Mouse (Mus musculus) gastrocnemius, postnatal 10 days (tissue): ENCODE results near the gene Cisd3. TPM values are rescaled to one million over a fixed set of nuclear protein-coding genes. Genes with fewer than 3 reads are reported as not detected.
"Not testable (repeated sequence)": the region's sequence is repeated elsewhere in the genome, so short reads cannot be mapped to it uniquely, and the experiment has no call there.

Experiments
- DNase-seq: peaks from one replicate; pipeline ENCODE4 v3.0.0; 2021; ENCODE audit warnings: mixed read lengths
- total RNA-seq, 2 experiments: library from RNA; stranded (reverse); gene quantifications; 2 replicates each; pipeline ENCODE4 v1.2.3; 2021

The Cisd3 gene
- total RNA-seq, 2 experiments from 2014 or later: 84.5 to 99.4 TPM

DNA sequence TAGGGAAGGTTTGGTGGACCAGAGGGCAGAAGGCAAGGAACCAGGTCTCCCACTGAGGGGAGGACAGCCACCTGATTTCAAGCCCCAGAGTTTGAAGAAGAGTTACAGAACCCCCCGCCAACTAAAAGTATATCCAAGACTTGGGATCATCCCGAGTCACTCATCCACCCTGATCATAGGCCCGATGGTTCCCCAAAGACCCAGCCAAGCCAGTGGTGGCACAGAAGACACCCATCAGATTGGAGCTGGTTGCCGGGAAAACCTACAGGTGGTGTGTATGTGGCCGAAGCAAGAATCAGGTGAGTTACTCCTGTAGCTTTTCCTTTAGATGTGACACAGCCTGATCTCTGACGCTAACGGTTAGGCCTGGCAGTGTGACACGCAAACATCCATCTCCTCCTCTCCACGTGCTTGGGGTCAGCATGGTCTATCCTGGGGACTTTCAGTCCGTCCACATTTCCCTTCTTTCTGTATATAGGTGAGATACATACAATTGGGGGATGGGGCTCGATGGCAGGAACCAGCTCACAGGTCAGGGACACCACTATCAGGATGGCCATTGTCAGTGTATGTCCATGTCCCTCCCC is 789 bp downstream of the Cisd3 start:
- DNase-seq: no peak

DNA sequence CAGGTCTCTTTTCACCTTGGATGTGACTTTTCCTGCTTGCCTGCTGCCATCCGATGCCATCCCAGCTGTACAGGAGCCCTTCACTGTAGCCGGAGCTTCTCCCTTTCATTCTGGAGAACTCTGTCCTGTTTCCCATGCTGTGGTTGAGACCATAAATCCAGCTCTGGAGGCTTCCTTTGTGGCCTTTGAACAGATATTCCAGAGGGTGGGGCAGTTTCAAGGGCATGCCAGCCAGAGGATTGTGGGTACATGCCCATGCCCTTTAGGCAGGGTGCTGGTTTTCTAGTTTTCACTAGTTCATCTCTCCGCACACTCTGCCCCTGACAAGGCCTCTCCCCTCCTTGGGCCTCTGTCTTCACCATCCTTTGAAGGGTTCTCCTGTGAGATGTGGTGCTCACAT is 1.4 kb downstream of the Cisd3 start:
- DNase-seq: no peak

DNA sequence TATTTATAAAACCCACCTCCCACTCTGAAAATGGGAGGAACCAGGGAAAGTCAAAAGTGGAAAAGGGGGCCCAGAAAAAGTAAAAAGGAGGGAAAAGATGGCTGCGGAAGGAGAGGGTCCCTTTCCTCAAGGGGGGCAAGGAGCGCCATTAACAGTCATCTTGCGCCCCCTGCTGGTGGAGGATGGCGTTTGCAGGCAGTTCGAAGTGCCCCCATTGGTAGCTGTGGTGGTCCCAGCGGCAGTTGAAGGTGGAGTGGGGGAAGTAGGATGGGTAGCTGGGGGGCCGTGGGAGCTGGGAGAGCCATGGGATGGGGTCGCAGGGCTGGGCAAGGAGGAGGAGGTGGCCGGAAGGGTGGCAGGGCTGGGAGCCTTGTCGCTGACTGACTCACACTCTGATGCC is 4.2 kb downstream of the Cisd3 start:
- DNase-seq: peak; percentile 72

DNA sequence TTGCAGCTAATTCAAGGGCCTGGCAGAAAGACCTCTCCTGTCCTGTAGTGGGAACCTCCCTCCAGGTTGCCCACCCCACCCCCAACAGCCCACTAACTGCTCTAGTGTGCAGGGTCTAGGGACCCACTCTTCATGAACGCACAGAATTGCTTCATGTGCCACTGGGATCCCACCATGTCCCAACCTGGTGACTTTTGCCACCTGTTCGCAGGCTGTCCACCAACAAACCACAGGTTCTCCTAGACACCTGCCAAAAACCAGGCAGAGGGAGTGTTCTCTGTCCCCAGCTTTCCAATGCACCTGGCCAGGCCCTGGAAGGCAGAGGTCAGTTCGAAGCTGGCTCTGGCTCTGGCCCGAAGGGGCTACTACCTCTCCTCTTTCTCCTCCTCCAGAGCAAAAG is 8.8 kb downstream of the Cisd3 start:
- no peak for DNase-seq

DNA sequence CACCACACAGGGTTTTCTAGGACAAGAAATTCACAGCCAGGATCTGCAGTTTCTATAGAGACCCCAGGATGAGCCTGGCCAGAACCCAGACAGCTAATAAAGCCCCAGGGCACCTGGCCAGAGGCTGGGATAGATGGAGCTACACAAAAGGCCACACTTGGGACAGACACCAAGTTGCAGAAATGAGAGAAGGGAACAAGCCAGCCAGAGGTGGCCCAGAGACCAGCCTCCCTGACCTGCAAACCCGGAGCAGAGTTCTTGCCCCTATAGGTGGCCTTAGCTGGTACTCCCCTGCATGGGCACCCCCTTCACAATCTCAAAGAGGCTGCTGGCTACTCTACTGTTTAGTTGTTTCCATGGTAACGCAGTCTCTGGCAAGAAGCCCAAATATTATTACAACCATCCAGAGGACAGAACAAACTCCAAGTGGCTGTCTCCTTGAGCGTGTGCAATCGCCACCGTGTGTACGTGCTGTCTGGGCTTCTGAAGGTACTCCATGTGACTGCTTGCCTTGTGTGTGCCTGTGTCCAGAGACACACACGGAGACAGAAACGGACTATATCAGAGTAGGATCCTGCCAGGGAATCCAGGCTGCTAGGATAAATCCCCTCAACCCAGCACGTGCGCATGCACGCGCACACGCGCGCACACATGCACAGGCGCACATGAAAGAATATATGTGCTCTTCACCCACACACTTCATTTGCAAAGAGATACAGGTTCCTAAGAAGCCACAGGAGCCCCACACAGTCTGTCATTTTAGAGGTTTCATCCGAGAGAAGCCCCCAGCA is 9.5 kb downstream of the Cisd3 start:
- no peak for DNase-seq

DNA sequence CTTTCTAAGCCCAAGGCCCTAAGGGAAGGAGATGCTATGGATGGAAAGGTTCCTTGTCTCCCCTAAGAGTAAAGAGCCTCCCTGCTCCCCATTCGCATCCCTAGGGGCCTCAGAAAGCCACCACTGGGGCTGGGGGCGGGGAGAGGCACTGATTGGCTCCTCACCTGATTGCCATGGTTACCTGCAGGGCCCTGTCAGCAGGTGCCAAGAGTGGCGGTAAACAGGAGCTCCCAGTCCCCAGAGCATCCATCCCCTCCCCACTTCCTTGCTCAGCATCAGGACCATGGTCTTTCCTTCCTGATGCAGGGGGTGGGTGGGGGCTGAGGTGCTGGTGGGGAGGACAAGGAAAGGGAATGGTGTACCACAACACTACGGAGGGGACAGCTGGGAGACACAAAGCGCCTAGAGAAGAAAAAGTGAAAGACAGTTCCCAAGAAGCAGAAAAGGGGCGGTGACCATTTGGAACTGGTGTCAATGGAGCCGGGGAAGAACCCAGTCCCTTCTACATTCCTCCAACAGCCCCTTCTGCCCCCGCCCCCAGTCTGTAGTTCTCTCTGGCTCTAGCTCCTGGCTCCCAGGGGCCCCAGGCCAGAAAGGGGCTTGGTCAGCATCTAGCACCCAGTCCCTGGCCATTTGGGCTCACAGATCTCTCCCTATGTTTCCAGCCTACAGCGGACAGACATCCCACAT is 10.2 kb downstream of the Cisd3 start:
- no peak for DNase-seq

DNA sequence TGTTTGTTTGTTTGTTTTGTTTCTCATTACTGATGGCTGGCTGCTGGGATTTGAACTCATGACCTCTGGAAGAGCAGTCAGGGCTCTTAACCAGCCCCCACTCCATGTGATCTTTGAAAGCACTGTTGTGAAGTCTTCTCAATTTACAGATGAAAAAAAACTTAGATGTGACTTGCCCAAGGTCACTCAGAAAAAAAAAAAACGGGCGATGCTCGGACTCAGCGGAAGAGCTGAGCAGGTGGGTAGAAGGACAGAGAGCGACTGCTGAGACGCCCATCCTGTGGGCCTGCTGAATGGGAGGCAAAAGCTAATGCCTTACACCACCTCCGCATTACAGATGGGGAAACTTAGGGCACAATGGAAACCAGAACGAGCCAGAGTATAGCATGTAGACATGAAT is 11.0 kb downstream of the Cisd3 start:
- no peak for DNase-seq

DNA sequence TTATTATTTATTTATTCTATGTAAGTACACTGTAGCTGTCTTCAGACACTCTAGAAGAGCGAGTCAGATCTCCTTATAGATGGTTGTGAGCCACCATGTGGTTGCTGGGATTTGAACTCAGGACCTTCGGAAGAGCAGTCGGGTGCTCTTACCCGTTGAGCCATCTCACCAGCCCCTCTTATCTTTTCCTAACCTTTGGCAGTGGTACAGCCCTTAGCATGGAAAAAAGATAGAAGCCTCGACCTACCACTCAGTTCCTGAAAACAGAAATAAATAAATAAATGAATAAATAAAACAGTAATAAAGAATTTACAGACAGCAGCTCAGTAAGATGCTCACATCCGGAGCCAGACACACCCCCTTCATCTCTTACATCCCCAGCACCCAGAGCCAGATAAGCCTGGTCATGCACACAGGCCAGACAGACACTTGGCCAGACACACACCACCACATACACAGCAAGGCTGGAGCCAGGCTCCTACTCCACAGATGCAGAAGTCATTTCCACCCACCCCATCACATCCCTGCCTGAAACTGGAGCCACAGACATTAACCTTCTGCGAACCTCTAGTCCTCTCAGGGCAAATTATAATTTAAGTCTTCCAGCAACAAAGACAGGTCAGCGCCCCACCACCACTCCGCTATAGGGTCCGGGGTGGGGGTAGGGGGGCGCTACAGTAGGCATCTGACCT is 11.7 kb downstream of the Cisd3 start:
- DNase-seq: no peak

DNA sequence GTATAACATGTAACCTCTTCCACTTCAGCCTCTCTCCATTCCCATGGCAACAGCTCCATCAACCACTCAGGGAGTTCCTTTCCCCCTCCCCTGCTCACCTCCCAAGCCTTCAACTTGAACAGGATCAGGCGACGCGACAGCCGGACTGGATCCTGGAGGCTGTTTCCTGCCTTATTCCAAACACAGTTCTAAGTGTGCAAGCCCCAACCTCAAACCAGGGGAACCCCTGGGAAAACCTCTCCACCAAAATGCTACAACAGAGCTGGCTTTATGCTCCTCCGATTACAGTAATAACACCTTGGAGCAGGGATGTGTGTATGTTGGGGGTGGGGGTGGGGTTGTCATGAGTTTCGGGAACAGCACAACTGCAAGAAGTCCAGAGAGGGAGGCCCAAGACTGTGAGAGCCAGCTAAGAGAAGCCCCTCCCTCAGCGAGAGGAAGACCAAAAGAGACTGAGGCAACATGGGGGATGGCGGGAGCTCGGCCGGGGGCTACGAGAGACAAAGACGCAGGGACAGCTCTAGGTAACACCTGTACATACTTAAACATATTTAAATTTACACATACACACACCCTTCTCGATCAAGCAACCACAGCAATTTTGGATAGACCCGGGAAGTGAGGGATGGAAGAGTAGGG is 12.4 kb downstream of the Cisd3 start:
- DNase-seq: no peak

DNA sequence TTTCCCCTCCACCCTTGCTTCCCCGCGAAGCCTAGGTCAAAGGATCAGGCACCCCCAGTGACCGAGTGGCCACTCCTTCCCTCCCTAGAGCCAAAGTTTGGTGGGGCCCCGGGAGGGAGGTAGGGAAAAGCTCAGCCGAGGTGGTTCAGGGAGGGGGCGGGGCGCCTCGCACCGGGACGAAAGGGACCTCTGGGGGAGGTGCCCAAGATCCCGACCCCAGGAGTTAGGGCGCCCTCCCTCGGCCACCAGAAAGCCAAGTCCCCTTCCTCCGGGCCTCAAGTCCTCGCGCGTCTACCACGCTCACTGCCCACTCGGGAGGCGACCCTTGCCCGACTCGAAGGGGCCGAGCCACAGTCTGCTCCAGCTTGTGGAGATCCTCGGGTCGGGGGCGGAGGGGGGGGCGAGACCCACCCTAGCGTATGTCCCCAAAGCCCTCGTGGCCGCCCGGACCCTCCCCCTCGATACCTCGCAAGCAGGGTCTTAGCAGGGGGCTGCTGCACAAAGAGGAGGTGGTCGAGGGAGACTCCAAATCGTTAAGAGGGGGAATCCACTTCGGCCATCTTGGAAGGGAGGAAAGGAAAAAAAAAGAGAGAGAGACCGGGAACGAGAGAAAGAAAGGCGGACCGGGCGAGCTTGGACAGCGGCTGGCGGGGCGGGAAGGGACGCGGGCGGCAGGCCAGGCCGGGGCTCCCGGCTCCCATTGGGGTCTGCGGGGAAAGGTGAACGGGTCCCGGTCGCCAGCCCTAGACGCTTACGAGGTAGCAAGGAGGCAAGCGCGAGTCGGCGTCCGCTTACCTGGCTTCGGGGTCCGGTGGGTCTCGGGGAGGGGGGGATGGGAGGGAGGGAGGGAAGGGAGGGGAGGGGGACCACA is 13.3 kb downstream of the Cisd3 start:
- peak; percentile 83 for DNase-seq

DNA sequence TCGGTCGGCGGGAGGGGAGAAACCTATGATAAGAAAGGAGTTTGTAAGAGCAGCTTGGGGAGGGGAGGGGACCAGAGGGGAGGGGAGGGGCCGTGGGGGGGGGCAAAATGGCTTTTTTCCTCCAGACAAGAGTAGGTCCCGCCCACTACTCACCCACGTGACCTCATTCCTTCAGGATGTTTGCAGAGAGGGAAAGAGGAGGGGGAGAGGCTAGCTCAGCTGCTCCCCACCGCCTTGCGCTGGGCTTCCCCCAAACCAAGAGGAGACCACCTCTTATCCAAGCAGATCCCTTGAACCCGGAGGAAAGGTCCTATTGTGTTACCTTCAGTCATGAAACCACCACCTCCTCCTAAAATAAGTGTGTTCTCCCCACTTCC is 14.0 kb downstream of the Cisd3 start:
- DNase-seq: peak; percentile 80

DNA sequence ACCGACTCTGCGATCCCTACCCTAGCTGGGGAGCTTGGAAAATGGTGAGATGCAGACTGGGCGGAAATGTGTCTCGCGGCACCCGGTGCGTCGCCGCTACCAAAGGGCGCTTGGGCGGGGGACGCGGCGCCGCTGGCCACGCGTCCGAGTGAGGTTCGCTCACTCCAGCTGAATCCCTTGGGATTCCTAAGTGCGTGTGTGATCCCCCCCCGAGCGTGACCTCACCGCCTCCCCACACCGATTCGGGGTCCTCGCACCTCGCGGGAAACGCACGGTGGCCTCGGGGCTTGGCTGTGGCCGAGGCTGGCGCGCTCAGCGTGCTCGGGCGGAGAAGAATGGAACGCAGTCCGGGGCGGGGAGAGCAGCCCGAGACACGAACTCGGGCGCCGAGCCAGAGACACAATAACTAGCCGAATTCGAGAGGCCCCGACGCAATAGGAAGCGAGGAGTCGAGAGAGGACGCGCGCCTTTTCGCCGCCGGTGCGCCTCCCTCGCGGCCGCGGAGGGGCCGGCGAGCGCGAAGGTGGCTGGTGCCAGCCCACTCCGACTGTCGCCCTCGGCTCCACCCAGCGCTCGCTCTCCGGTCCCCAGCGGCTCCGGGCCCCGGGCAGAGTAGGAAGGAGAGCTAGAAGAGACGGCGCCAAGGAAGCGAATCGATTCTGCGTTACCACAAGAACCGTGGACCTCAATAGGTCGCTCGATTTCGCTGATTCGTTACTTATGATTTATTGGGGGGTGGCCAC is 14.5 kb downstream of the Cisd3 start, which contains the start of gene Pcgf2:
Gene Pcgf2 (minus strand): TSS at position 495 of the 743 bp plus-strand sequence.
- peak; percentile 88 for DNase-seq

DNA sequence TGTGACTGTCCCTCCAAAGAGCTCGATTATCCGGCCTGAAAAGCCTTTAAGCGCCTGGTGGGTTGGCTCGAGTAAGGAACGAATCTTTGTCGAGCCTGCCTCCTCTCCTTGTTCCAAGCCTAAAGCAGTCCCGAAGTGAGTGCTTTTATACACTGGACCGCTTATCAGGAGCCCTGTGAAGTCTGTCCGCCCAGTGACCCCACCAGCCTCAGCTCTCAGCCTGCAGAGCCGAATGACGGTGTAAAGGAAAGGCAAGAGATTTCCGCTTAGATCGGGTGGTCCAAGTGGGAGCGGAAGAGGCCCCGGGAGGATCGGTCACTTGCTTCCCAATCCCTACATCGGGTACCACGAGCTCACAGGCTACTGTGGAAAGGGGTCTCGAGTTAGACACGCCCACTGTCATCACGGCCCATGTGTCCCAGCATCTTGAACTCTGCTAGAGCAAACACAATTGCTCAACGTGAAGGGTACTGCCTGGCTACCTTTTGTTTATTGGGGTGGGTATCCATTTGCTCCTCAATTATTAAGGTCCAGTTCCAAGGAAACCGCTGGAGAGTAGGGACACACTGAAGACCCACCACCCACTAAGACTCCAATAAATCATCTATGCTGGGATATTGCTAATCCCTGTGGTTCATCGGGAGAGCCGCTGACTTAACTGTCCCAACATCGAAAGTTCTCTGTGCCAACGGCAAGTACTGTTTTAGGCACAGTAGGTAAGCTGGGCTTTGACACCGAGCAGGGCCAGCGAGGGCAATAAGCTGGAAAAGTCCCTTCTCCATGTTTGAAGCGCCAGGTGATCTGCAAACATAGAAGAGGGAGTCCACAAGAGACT is 15.3 kb downstream of the Cisd3 start:
- no peak for DNase-seq

DNA sequence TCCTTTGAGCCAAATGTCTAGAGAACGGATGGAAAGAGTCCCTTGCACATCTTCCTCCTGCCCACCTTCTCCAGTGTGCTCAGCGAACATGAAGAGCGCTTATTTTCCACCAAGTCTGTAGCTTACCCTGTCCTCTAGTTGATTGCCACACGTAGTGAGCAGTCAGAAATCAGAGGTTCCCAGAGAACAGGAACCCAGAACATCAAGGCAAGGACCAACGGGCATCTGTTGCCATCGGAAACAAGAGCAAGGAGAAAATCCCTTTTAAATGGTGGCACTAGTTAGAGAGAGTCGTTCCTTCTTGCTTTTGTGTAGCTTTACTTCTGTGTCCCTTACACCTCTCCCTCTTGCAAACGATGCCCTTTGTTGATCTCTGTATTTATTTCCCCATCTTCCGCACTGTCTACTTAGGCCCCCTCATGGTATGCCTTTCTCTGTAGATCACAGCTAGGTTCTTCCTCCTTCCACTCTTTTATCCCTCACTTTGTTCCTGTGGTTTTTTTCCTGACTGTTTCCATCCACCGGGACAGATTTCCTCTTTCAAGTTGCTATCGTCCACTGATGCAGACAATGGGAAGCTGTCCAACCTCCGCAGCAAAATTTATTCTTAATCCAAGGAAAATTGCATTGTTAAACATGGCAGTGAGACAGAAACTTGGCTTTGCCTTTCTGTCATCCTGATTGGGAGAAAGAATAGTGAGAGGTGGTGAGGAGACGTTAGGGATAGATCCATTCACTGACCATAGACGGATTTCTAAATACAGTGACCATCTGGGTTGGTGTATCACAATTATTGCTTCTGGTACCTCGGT is 16.2 kb downstream of the Cisd3 start:
- DNase-seq: no peak

DNA sequence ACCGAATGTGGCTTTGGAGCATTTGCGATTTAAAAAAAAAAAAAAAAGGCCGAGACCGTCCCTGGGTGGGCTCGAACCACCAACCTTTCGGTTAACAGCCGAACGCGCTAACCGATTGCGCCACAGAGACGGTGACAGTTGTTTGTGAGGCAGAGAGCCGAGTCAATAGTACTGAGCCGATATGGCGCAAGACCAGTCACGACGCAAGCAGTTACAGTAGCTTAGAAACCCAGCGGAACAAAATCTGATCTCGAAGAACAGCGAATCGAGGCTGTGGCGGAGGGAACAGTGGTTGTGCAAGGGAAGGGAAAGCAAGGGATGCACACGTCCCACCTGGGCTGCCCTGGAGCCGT is 16.7 kb downstream of the Cisd3 start:
- DNase-seq: peak; percentile 89

DNA sequence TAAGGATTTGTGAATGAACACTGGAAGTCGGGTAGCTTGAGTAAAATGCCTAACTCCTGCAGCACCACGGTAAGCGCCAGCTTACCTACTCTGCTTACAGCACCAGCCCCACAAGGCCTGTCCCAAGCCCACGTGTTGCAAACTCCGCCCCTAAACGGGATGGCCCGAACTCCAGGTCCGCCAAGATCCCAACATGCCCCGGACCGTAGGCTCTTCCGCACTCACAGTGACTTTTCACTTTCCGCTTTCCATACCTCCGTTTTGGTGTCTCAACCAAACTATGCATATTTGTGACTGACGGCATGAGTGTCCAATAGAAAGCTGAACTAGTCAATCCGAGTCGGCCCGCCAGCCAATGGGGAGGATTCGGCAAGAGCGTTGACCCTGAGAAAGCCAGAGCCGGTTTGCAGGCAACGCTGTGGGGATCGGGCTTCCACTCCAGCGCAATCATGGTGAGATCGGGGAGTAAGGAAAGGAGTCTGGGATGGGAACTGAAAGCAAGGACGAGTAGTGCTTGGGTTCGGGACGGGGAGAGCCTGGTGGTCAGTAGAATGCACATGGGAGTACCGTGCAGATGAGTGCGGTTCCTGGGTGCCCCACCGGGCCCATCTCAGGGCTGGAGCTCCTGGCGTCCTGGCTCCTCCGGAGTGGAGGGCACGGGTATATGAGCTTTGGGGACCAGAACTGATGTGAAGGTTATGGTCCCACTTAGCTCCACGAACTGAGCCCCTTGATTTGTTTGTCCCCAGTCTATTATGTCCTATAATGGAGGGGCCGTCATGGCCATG is 17.6 kb downstream of the Cisd3 start, which contains the start of gene Psmb3:
Gene Psmb3 (plus strand): TSS at position 361 of the 788 bp plus-strand sequence.
- peak; percentile 95 for DNase-seq

DNA sequence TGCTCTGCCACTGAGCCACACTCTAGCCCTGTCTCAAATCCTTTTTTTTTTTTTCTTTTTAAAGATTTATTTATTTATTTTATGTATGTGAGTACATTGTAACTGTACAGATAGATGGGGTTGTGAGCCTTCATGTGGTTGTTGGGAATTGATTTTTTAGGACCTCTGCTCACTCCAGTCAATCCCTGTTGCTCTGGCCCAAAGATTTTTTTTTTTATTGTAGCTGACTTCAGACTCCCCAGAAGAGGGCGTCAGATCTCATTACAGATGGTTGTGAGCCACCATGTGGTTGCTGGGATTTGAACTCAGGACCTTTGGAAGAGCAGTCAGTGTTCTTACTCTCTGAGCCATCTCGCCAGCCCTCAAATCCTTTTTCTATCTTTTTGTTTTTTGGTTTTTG is 24.4 kb downstream of the Cisd3 start:
- DNase-seq: not testable (repeated sequence)
